Mouse (Mus musculus): ENCODE data around the gene Plod1.
"Not testable (repeated sequence)": the region's sequence is repeated elsewhere in the genome, so short reads cannot be mapped to it uniquely, and the experiment has no call there.

The Plod1 gene

GRCm38 (mm10) chr4:147896411-147896810 is 40.2 kb downstream of the Plod1 start:
- CTCF ChIA-PET, result no interaction called here

- CTCF ChIA-PET, result no interaction called here
Observed at GRCm38 (mm10) chr4:147895815-147896330, 40.7 kb downstream of the Plod1 start.

GRCm38 (mm10) chr4:147890341-147890740 is 46.2 kb downstream of the Plod1 start:
- CTCF ChIA-PET, result no interaction called here

- CTCF ChIA-PET, result no interaction called here
Observed at GRCm38 (mm10) chr4:147888237-147888636, 48.3 kb downstream of the Plod1 start.

GRCm38 (mm10) chr4:147887277-147887676 is 49.3 kb downstream of the Plod1 start:
- CTCF ChIA-PET, result no interaction called here

GRCm38 (mm10) chr4:147886158-147886557 is 50.4 kb downstream of the Plod1 start:
- CTCF ChIA-PET, result interaction anchor here (0.7 kb wide), 1 partner anchor 15 kb away, joined by 3 read pairs; no protein-coding TSS in a partner anchor

- CTCF ChIA-PET, result interaction anchor here (0.7 kb wide), 1 partner anchor 285 kb away, joined by 4 read pairs; no protein-coding TSS in a partner anchor
Observed at GRCm38 (mm10) chr4:147884138-147884537, 52.4 kb downstream of the Plod1 start.

GRCm38 (mm10) chr4:147883041-147883440 is 53.5 kb downstream of the Plod1 start:
- CTCF ChIA-PET, result no interaction called here

- CTCF ChIA-PET, result no interaction called here
Observed at GRCm38 (mm10) chr4:147881792-147882191, 54.8 kb downstream of the Plod1 start.

GRCm38 (mm10) chr4:147879865-147880264 is 56.7 kb downstream of the Plod1 start:
- CTCF ChIA-PET, result no interaction called here

GRCm38 (mm10) chr4:147879456-147879855 is 57.1 kb downstream of the Plod1 start:
- CTCF ChIA-PET, result no interaction called here

GRCm38 (mm10) chr4:147878537-147878936 is 58.0 kb downstream of the Plod1 start:
- CTCF ChIA-PET, result interaction anchor here (0.6 kb wide), 1 partner anchor 27 kb away, joined by 3 read pairs; no protein-coding TSS in a partner anchor

GRCm38 (mm10) chr4:147875852-147876575 is 60.6 kb downstream of the Plod1 start:
- CTCF ChIA-PET, result no interaction called here

- CTCF ChIA-PET, result no interaction called here
Observed at GRCm38 (mm10) chr4:147869238-147869637, 67.3 kb downstream of the Plod1 start.

GRCm38 (mm10) chr4:147868450-147869031 is 68.0 kb downstream of the Plod1 start, which contains the start of the genes Miip and Fv1:
Miip (minus strand) TSS chr4:147868816.
Fv1 (plus strand) TSS chr4:147868979.
- CTCF ChIA-PET, result no interaction called here

GRCm38 (mm10) chr4:147867563-147868449 is 68.8 kb downstream of the Plod1 start:
- CTCF ChIA-PET, result no interaction called here

GRCm38 (mm10) chr4:147866793-147867192 is 69.8 kb downstream of the Plod1 start:
- CTCF ChIA-PET, result not testable (repeated sequence)

GRCm38 (mm10) chr4:147866056-147866455 is 70.5 kb downstream of the Plod1 start:
- CTCF ChIA-PET, result no interaction called here

GRCm38 (mm10) chr4:147865651-147866050 is 70.9 kb downstream of the Plod1 start:
- CTCF ChIA-PET, result no interaction called here

GRCm38 (mm10) chr4:147862051-147862450 is 74.5 kb downstream of the Plod1 start:
- CTCF ChIA-PET, result no interaction called here

All from spleen, embryonic (tissue).